Mouse (Mus musculus): ENCODE measurements around the gene Trpv5. TPM values are rescaled to one million over a fixed set of nuclear protein-coding genes. Genes with fewer than 3 reads are reported as not detected.

Gene Trpv5
- total RNA-seq (2018; cell fraction: chromatin; rRNA removed) = not detected
- not detected for total RNA-seq (2018; cell fraction: cytosol; rRNA removed)
- total RNA-seq (2018; cell fraction: nucleus; rRNA removed) = not detected
- not detected in 3 replicates for polyA plus RNA-seq (2018)

GRCm38 (mm10) chr6:41680669-41681068 lies at the start of gene Trpv5:
Gene Trpv5 (minus strand): TSS chr6:41680769.
- H3K4me3 ChIP-seq (ENCODE audit: inconsistent target) = no peak within 1 kb of the TSS
- no peaks in the 10 kb centered on the region for H3K36me3 ChIP-seq (ENCODE audit: inconsistent target)
- no peak within 1 kb of the TSS for H3K27ac ChIP-seq
- H3K79me2 ChIP-seq (ENCODE audit: inconsistent target) = no peaks in the 10 kb centered on the region
- 67% methylated on average over 1 of the region's 1 CpGs for WGBS (ENCODE audit: missing documents)

- no peaks in the 10 kb centered on the region for H3K79me2 ChIP-seq (ENCODE audit: inconsistent target)
- no peak overlapping the region for H3K27ac ChIP-seq
- H3K4me3 ChIP-seq (ENCODE audit: inconsistent target) = no peak overlapping the region
- 71% methylated on average over 1 of the region's 1 CpGs for WGBS (ENCODE audit: missing documents)
- H3K36me3 ChIP-seq (ENCODE audit: inconsistent target) = no peaks in the 10 kb centered on the region
Measured at GRCm38 (mm10) chr6:41727989-41728609, 47.5 kb upstream of the Trpv5 start.

GRCm38 (mm10) chr6:41721430-41721829 lies 40.9 kb upstream of the Trpv5 start:
- 96% methylated on average over 2 of the region's 2 CpGs for WGBS (ENCODE audit: missing documents)
- Histone ChIP-seq H3K27ac (no peak overlapping the region), H3K36me3 (ENCODE audit: inconsistent target) (no peaks in the 10 kb centered on the region), H3K79me2 (ENCODE audit: inconsistent target) (no peaks in the 10 kb centered on the region), H3K4me3 (ENCODE audit: inconsistent target) (no peak overlapping the region)

- Histone ChIP-seq H3K79me2 (ENCODE audit: inconsistent target) (no peaks in the 10 kb centered on the region), H3K4me3 (ENCODE audit: inconsistent target) (no peak overlapping the region), H3K36me3 (ENCODE audit: inconsistent target) (no peaks in the 10 kb centered on the region), H3K27ac (no peak overlapping the region)
- 100% methylated on average over 1 of the region's 1 CpGs for WGBS (ENCODE audit: missing documents)
Measured at GRCm38 (mm10) chr6:41710281-41710680, 29.7 kb upstream of the Trpv5 start.

- no peak overlapping the region for H3K27ac ChIP-seq
- 89% methylated on average over 7 of the region's 7 CpGs for WGBS (ENCODE audit: missing documents)
- no peaks in the 10 kb centered on the region for H3K79me2 ChIP-seq (ENCODE audit: inconsistent target)
- H3K4me3 ChIP-seq (ENCODE audit: inconsistent target) = no peak overlapping the region
- no peaks in the 10 kb centered on the region for H3K36me3 ChIP-seq (ENCODE audit: inconsistent target)
Measured at GRCm38 (mm10) chr6:41706275-41706674, 25.7 kb upstream of the Trpv5 start.

- no peaks in the 10 kb centered on the region for H3K79me2 ChIP-seq (ENCODE audit: inconsistent target)
- no peaks in the 10 kb centered on the region for H3K36me3 ChIP-seq (ENCODE audit: inconsistent target)
- no peak within 1 kb of the TSS for H3K27ac ChIP-seq
- H3K4me3 ChIP-seq (ENCODE audit: inconsistent target) = no peak within 1 kb of the TSS
- WGBS (ENCODE audit: missing documents) = 44% methylated on average over 1 of the region's 1 CpGs
Measured at GRCm38 (mm10) chr6:41704123-41704522, 23.6 kb upstream of the Trpv5 start, which contains the start of gene Kel. Gene Kel (minus strand): TSS chr6:41704339.

GRCm38 (mm10) chr6:41702928-41703327 lies 22.4 kb upstream of the Trpv5 start:
- Histone ChIP-seq H3K36me3 (ENCODE audit: inconsistent target) (no peaks in the 10 kb centered on the region), H3K27ac (no peak overlapping the region), H3K4me3 (ENCODE audit: inconsistent target) (no peak overlapping the region), H3K79me2 (ENCODE audit: inconsistent target) (no peaks in the 10 kb centered on the region)
- 85% methylated on average over 2 of the region's 2 CpGs for WGBS (ENCODE audit: missing documents)

GRCm38 (mm10) chr6:41701245-41701644 lies 20.7 kb upstream of the Trpv5 start:
- Histone ChIP-seq H3K79me2 (ENCODE audit: inconsistent target) (no peaks in the 10 kb centered on the region), H3K4me3 (ENCODE audit: inconsistent target) (no peak overlapping the region), H3K36me3 (ENCODE audit: inconsistent target) (no peaks in the 10 kb centered on the region), H3K27ac (no peak overlapping the region)
- WGBS (ENCODE audit: missing documents) = 15% methylated on average over 1 of the region's 1 CpGs

GRCm38 (mm10) chr6:41694407-41694806 lies 13.8 kb upstream of the Trpv5 start:
- 92% methylated on average over 1 of the region's 1 CpGs for WGBS (ENCODE audit: missing documents)
- Histone ChIP-seq H3K36me3 (ENCODE audit: inconsistent target) (no peaks in the 10 kb centered on the region), H3K27ac (no peak overlapping the region), H3K79me2 (ENCODE audit: inconsistent target) (no peaks in the 10 kb centered on the region), H3K4me3 (ENCODE audit: inconsistent target) (no peak overlapping the region)

- Histone ChIP-seq H3K4me3 (ENCODE audit: inconsistent target) (no peak overlapping the region), H3K27ac (no peak overlapping the region), H3K36me3 (ENCODE audit: inconsistent target) (no peaks in the 10 kb centered on the region), H3K79me2 (ENCODE audit: inconsistent target) (no peaks in the 10 kb centered on the region)
Measured at GRCm38 (mm10) chr6:41692200-41692599, 11.6 kb upstream of the Trpv5 start.

- Histone ChIP-seq H3K4me3 (ENCODE audit: inconsistent target) (no peak overlapping the region), H3K27ac (no peak overlapping the region), H3K36me3 (ENCODE audit: inconsistent target) (no peaks in the 10 kb centered on the region), H3K79me2 (ENCODE audit: inconsistent target) (no peaks in the 10 kb centered on the region)
- 95% methylated on average over 3 of the region's 3 CpGs for WGBS (ENCODE audit: missing documents)
Measured at GRCm38 (mm10) chr6:41685596-41685995, 5.0 kb upstream of the Trpv5 start.

- 88% methylated on average over 5 of the region's 5 CpGs for WGBS (ENCODE audit: missing documents)
- no peaks in the 10 kb centered on the region for H3K36me3 ChIP-seq (ENCODE audit: inconsistent target)
- no peak overlapping the region for H3K4me3 ChIP-seq (ENCODE audit: inconsistent target)
- H3K27ac ChIP-seq = no peak overlapping the region
- no peaks in the 10 kb centered on the region for H3K79me2 ChIP-seq (ENCODE audit: inconsistent target)
Measured at GRCm38 (mm10) chr6:41684911-41685310, 4.3 kb upstream of the Trpv5 start.

- no peaks in the 10 kb centered on the region for H3K36me3 ChIP-seq (ENCODE audit: inconsistent target)
- no peak within 1 kb of the TSS for H3K27ac ChIP-seq
- WGBS (ENCODE audit: missing documents) = 85% methylated on average over 2 of the region's 2 CpGs
- no peaks in the 10 kb centered on the region for H3K79me2 ChIP-seq (ENCODE audit: inconsistent target)
- H3K4me3 ChIP-seq (ENCODE audit: inconsistent target) = no peak within 1 kb of the TSS
Measured at GRCm38 (mm10) chr6:41684131-41684530, 3.6 kb upstream of the Trpv5 start, which contains the start of gene Llcfc1. Gene Llcfc1 (plus strand): TSS chr6:41684431.

GRCm38 (mm10) chr6:41681656-41682055 lies 1.1 kb upstream of the Trpv5 start:
- H3K79me2 ChIP-seq (ENCODE audit: inconsistent target) = no peaks in the 10 kb centered on the region
- H3K27ac ChIP-seq = no peak overlapping the region
- 83% methylated on average over 5 of the region's 5 CpGs for WGBS (ENCODE audit: missing documents)
- no peak overlapping the region for H3K4me3 ChIP-seq (ENCODE audit: inconsistent target)
- H3K36me3 ChIP-seq (ENCODE audit: inconsistent target) = no peaks in the 10 kb centered on the region

- no peak overlapping the region for H3K4me3 ChIP-seq (ENCODE audit: inconsistent target)
- H3K27ac ChIP-seq = no peak overlapping the region
- no peaks in the 10 kb centered on the region for H3K36me3 ChIP-seq (ENCODE audit: inconsistent target)
- H3K79me2 ChIP-seq (ENCODE audit: inconsistent target) = no peaks in the 10 kb centered on the region
- 80% methylated on average over 2 of the region's 2 CpGs for WGBS (ENCODE audit: missing documents)
Measured at GRCm38 (mm10) chr6:41676530-41676929, 4.0 kb downstream of the Trpv5 start.

- H3K27ac ChIP-seq = no peak overlapping the region
- H3K4me3 ChIP-seq (ENCODE audit: inconsistent target) = no peak overlapping the region
- H3K79me2 ChIP-seq (ENCODE audit: inconsistent target) = no peaks in the 10 kb centered on the region
- 29% methylated on average over 2 of the region's 2 CpGs for WGBS (ENCODE audit: missing documents)
- H3K36me3 ChIP-seq (ENCODE audit: inconsistent target) = no peaks in the 10 kb centered on the region
Measured at GRCm38 (mm10) chr6:41662320-41662719, 18.2 kb downstream of the Trpv5 start.

Measured in macrophage (primary cell).